Comparison of ENCODE assay signal across 7 mouse cellular contexts in genomic region chr1:133177480-133178172, GRCm38 (mm10). TPM values are rescaled to one million over a fixed set of nuclear protein-coding genes. Genes with fewer than 3 reads are reported as not detected.
DNase-seq lines count a peak whose midpoint lies in the region; ATAC-seq and TF ChIP-seq lines count a peak whose summit lies in the region.

No protein-coding gene starts in this region.

- no peaks in the 10 kb centered on the region for H3K9me3 ChIP-seq in hindbrain, embryonic 14.5 days (ENCODE audit: control insufficient read depth, low read length)
- H3K9me3 ChIP-seq in liver, embryonic 13.5 days (replicated peaks) = no peaks in the 10 kb centered on the region

- H3K9ac ChIP-seq in hindbrain, embryonic 14.5 days = no peak overlapping the region
- H3K9ac ChIP-seq in liver, embryonic 13.5 days = no peak overlapping the region

- peak; percentile 57 for DNase-seq in ovary, postnatal 36 days (ENCODE audit: low spot score)
- no peak for DNase-seq in ovary, postnatal 10 days (ENCODE audit: low spot score)
- peak; percentile 82 for DNase-seq in adrenal gland, postnatal 14 days
- peak; percentile 84 for DNase-seq in hindbrain, embryonic 14.5 days (ENCODE audit: low spot score)
- peak; percentile 20 for DNase-seq in liver, embryonic 13.5 days
- peak; percentile 40 to 72 for DNase-seq in right cerebral cortex, adult 2 months (ENCODE audit: low spot score in 2 of 2)

- no peak for TF ChIP-seq POLR2A in cortical plate, adult 2 months (IDR thresholded peaks at IDR 0.05; ENCODE audit: extremely low read depth, insufficient read depth, low read length)

- H3K36me3 ChIP-seq in hindbrain, embryonic 14.5 days (replicated peaks; ENCODE audit: control insufficient read depth, insufficient read depth) = no peaks in the 10 kb centered on the region
- no peaks in the 10 kb centered on the region for H3K36me3 ChIP-seq in liver, embryonic 13.5 days

- H3K27me3 ChIP-seq in hindbrain, embryonic 14.5 days (ENCODE audit: control insufficient read depth, insufficient read depth, low read length) = no peaks in the 10 kb centered on the region
- peaks cover 48% of the 10 kb centered on the region for H3K27me3 ChIP-seq in liver, embryonic 13.5 days

- no peak overlapping the region for H3K4me2 ChIP-seq in hindbrain, embryonic 14.5 days (replicated peaks)
- no peak overlapping the region for H3K4me2 ChIP-seq in liver, embryonic 13.5 days

- H3K27ac ChIP-seq in cortical plate, adult 2 months (ENCODE audit: insufficient read depth, low read length) = no peak overlapping the region
- H3K27ac ChIP-seq in hindbrain, embryonic 14.5 days = no peak overlapping the region
- no peak overlapping the region for H3K27ac ChIP-seq in liver, embryonic 13.5 days

- no peak overlapping the region for H3K4me3 ChIP-seq in cortical plate, adult 2 months (ENCODE audit: insufficient read depth, low read length)
- no peak overlapping the region for H3K4me3 ChIP-seq in hindbrain, embryonic 14.5 days (replicated peaks; ENCODE audit: low read length)
- no peak overlapping the region for H3K4me3 ChIP-seq in liver, embryonic 13.5 days (replicated peaks)

- 0 out of 2 replicates have a peak, but pooled peaks cover 1% of the 10 kb centered on the region for H3K4me1 ChIP-seq in cortical plate, adult 2 months (ENCODE audit: control insufficient read depth, insufficient read depth, low read length)
- no peaks in the 10 kb centered on the region for H3K4me1 ChIP-seq in hindbrain, embryonic 14.5 days (replicated peaks; ENCODE audit: control insufficient read depth, insufficient read depth, low read length)
- peaks cover 15% of the 10 kb centered on the region for H3K4me1 ChIP-seq in liver, embryonic 13.5 days (replicated peaks)

- ATAC-seq in hindbrain, embryonic 14.5 days (ENCODE audit: low FRiP score) = no peak
- ATAC-seq in liver, embryonic 13.5 days (ENCODE audit: low read depth) = no peak

- 48% methylated on average over 8 of the region's 8 CpGs for whole genome bisulfite sequencing in hindbrain, embryonic 14.5 days
- 31% methylated on average over 8 of the region's 8 CpGs for WGBS in liver, embryonic 13.5 days (ENCODE audit: insufficient replicate concordance)

- peak; percentile 99 for TF ChIP-seq CTCF in cortical plate, adult 2 months (IDR thresholded peaks at IDR 0.05; ENCODE audit: extremely low read depth, insufficient read depth, low read length)

RNA-seq across cellular contexts. Expression of gene Plekha6, which starts 13.6 kb away (rescaled TPM):
- 15.4 and 21.6 TPM in 2 replicates for total RNA-seq in adrenal gland, postnatal 14 days (2021)
- polyA plus RNA-seq in cortical plate, adult 2 months (2012; rRNA removed) = 82.2 and 83.2 TPM in 2 replicates
- polyA plus RNA-seq in hindbrain, embryonic 14.5 days (2014; fragmentation: Nextera tagmentation; extraction: Ambion mirVana) = 21.4 and 22.2 TPM in 2 replicates
- 1.9 TPM in 2 replicates for polyA plus RNA-seq in liver, embryonic 13.5 days (2015; fragmentation: Nextera tagmentation; extraction: Ambion mirVana)

RNA-seq across cellular contexts. Expression of gene Ppp1r15b, which starts 46.7 kb away (rescaled TPM):
- 84.9 and 95.0 TPM in 2 replicates for total RNA-seq in adrenal gland, postnatal 14 days (2021)
- polyA plus RNA-seq in cortical plate, adult 2 months (2012; rRNA removed) = 23.9 and 25.6 TPM in 2 replicates
- 29.6 and 36.0 TPM in 2 replicates for polyA plus RNA-seq in hindbrain, embryonic 14.5 days (2014; fragmentation: Nextera tagmentation; extraction: Ambion mirVana)
- 35.8 and 49.1 TPM in 2 replicates for polyA plus RNA-seq in liver, embryonic 13.5 days (2015; fragmentation: Nextera tagmentation; extraction: Ambion mirVana)
